Mouse (Mus musculus) gastrocnemius, adult 8-10 months (tissue): ENCODE results near the gene Crp. TPM values are rescaled to one million over a fixed set of nuclear protein-coding genes. Genes with fewer than 3 reads are reported as not detected.

Experiments used
- DNase-seq, 2 experiments: peaks; one replicate each; pipeline ENCODE4 v3.0.0; 2022; ENCODE audit warnings: low spot score in 2 of 2
- total RNA-seq, 4 experiments: library from RNA; stranded (reverse); gene quantifications; 2 replicates each; pipeline ENCODE4 v1.2.4; 2022

The Crp gene
- total RNA-seq, 4 experiments from 2014 or later = 0.15 to 0.22 TPM; not detected in 2

DNA sequence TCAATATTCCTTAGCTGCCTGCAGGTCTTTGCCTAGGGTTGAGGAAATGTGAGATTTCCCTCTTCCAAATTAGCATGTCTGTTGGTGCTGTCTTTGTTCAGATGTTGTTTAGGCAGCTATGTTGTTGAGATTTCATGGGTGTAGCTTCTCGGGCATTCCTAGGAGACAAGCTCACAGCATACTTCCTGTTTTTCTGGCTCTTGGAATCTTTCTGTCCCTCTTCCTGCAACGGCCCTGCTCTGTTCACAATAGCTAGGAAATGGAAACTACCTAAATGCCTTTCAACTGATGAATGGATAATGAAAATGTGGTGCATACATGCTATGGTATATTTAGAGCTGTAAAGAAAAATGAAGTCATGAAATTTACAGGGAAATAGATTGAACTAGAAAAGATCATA lies 13.5 kb downstream of the Crp start:
- no peak for DNase-seq

DNA sequence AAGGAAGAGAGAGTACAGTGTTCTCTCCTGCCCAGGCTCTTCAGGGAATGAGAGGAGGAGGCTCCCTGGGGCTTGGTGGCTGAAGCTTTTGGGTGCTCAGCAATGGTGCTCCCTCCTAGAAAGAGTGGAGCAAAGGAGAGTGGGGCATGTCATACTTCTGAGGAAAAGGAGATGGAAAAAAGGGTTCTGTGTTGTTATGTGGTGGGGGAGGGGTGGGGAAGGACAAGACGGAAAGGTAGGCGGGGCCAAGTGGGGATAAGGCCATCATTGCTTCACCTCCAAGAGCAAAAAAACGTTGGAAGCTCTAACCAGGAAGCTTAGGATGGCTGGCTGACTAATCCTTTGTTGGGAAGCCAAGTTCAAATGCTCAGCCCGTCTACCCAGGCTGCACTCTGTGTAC lies 14.1 kb downstream of the Crp start:
- DNase-seq = no peak

DNA sequence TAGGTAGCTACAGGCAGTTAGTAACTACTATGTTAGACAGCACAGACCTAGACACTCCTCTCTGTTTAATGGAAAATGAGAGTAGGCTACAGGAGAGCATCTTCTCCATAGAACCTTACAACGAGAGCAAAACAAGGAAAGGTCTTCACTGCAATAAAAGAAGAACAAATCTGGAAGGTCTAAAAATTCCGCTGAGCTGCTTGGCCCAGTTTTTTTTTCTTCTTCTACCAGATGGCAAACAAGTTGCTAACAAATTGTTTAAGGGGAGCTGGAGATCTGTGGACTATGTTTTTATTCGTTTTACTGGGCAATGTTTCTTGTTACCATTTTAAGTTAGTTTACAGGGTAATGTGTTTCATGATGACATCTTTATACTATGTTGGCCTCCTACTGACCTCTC lies 53.4 kb downstream of the Crp start:
- no peak for DNase-seq

DNA sequence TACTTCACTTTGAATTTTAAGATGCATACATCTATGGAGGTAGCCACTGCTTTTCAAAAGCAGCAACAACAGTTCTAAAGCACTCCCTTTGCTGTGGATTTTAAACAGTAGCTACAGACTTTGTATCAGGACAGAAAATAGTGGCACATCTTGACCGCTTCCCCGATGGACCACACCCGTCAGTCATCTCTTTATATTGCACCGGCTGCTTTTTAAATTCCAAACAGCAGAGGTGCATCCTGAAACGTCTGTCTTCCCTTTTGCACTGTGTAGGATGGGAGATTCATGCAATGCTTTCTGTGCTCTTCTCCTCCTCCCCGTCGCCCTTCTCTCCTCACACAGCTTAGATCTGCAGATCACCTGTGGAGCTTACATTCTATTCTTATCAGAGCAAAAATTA lies 57.3 kb downstream of the Crp start:
- no peak for DNase-seq

DNA sequence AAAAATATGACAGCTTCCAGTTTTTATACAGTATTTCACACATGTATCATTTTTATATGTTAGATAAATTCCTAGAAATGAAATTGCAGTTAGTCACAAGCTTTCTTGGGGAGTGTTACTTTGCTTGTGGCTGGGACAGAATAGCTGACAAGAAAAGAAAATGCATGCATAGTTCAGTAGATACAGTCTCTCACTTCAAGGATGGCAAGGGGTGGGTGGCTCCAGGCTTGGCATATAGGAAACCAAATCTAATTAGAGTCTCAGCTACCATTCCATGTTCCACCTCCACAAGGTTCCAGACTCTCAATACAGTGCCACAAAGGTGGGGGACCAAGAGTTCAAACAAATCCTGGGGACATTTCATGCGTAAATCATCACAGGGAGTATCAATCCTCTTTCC lies 61.7 kb downstream of the Crp start:
- no peak for DNase-seq

DNA sequence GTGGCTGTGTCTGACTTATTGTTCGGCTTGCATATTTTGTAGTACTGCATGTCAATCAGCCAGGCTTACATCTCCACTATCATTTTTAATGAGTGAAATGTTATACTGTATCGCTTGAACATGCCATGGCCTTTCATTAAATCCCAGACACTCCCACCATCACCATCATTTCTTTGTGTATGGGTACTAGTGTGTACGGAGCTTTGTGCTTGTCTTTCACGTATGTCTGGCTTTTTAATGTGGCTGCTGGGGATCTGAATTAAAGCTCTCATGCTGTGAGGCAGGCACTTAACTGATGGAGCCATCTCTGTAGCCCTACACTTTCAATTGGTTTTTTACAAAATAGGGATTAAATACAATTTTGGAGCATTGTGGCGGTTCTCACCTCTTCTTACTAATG lies 81.3 kb downstream of the Crp start:
- no peak for DNase-seq

DNA sequence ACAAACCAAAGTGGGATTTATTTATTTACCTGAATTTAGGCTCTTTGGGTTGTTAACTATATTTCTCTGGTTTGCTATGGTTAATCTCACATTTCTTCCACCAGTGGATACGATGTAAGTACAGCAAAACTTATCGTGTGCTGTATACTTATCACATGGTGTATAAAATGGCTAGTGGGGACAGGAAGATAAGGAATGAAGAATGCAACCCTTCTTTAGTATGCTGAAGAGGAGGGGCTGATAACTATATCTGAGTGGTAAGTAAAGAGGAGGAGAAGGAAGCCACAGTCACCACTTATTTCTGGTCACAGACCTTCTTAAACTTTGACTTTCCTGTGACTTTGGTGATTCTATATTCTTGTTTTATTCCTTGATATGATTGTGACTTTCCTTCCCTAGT lies 87.5 kb downstream of the Crp start:
- DNase-seq = no peak

DNA sequence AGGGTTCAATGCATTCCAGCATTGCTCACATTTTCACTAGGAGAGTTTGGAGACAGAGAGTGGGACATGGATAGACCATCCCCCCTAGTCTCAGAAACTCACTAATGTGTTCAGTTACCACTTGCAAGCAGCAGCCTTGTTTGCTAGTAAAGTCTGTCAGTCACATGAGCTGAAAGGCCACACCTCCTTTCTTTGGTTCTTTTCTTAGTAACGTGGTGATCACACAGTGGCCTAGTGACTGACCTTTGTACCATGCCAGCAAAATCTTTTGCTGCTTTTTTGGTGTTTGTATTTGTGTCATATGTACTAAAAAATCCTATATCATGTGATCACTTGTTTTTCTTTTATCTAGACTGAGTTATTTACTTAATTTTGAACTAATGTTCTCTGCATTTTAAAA lies 88.0 kb downstream of the Crp start:
- no peak for DNase-seq

DNA sequence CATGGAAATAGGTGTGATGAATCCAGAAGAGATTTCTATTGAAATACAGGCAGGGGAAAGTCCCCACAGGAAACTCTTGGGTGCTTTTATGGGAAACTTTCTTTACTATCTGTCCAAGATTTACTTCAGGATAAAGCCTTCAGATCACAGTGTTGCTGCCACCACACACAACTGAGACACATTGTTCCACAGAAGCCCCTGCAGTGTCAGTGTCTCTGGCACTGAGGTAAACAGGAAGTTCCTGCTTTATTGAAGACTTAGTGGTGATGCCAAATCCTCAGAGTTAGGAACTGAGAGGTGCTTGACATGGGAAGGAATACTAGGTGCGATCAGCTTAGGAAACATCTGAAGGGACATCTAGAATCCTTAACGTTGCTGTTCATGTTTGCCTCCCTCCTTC lies 131.1 kb downstream of the Crp start:
- DNase-seq = no peak

DNA sequence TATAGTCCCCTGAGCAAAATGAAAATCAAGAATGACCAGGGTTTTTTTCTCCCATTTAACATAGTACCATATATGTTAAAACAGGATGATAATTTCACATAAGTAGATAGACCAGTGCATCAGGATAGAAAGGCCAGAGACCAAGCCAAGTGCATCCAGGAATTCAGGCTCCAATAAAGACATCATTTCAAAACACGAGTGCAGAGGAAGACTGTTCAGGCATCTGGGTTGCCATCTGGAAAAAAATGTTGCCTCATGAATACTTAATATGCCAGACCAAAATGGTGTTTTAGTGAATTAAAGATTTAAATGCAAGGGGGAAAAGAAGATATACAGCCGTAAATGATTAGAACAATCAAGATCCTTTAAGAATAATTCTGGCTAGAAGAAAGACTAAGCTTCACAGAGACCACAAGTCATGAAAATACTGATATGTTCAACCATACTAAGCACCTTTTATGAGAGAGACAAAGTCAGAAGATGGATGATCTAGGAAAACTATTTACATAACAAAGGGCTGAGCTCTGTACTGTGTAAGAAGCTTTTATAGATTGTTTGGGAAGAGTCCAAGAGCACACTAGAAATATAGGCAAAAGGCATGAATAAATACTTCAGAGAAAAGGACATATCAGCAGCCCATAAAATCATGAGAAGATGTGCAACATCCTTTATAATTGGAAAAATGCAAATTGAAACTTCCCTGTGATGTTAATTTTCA lies 149.3 kb downstream of the Crp start:
- no peak for DNase-seq

DNA sequence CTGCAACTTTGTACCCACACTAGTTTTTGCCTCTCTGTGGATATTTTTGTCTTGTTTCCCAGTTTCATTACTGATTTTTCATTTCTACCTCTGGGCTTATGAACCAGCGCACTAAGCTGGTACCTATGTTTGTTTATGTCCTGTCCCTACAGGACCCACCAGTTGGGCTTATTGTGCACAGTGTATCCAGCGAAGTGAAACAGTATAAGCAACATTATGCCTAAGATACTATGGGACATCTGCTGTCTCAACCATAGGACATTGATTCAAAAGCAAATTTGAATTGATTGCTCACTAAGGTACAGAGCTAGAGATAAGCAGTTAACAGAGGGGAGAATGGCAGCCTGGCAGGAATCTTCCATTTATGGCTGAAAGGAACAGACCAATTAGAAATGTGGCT lies 150.3 kb downstream of the Crp start:
- no peak for DNase-seq

DNA sequence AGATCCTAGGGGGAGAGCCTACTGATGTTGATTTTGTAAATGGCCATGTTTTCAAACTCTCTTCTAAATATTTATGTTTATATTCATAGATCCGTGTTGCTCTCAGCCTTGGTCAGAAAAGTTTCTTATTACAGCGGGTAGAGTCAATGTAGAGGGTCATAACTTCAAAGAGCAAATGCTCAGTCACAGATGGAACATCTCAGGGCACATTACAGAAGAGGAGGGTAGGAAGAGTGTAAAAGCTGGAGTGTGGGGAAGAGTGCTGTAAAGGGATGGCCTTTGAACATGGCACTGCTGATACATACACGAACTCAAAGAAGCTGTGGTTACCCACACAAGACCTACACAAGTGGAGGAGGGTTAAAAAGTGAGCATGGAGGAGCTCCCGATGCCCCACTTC lies 177.4 kb downstream of the Crp start:
- no peak for DNase-seq

DNA sequence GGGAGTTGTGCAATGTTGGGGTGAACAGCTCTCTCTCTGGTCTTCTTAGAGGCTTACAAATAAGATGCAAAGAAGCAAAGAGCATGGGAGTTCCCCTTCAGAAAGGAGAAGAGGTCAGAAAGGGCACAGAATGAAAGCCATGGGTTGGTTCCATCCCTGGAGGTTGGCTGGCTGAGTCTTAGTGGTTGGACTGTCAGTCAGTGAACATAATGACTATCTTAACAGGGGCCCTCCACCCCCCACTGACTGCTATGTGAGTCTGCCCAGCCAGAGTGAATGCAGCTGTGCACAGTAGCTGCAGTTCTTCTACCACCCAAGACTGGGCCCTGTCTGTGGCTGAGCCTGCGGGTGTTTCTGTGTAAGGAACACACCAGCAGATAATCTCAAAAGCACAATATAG lies 178.8 kb downstream of the Crp start:
- no peak for DNase-seq

Other genes starting within 250 kb of the Crp start
- gene Slamf9, start 222.7 kb upstream of the Crp start, total RNA-seq = not detected
- gene Igsf9, start 216.3 kb upstream of the Crp start, total RNA-seq = under 1 TPM in 1 of 4 experiments, not detected in 3; 0.20 TPM
- 10 to 100 TPM in 3 of 4 experiments, 1 to 10 TPM in 1; 9.0 to 14.8 (median 10.9) TPM for gene Tagln2, start 198.0 kb upstream of the Crp start, total RNA-seq
- not detected for gene Cfap45, start 177.3 kb upstream of the Crp start, total RNA-seq
- gene Vsig8, start 142.1 kb upstream of the Crp start, total RNA-seq = not detected
- gene Slamf8, start 107.5 kb upstream of the Crp start, total RNA-seq = not detected
- not detected for gene Fcrl6, start 95.5 kb upstream of the Crp start, total RNA-seq
- 10 to 100 TPM; 28.1 to 33.7 (median 33.5) TPM for gene Dusp23, start 65.1 kb upstream of the Crp start, total RNA-seq
- not detected for gene Apcs, start 197.0 kb downstream of the Crp start, total RNA-seq